In the genomic region with DNA sequence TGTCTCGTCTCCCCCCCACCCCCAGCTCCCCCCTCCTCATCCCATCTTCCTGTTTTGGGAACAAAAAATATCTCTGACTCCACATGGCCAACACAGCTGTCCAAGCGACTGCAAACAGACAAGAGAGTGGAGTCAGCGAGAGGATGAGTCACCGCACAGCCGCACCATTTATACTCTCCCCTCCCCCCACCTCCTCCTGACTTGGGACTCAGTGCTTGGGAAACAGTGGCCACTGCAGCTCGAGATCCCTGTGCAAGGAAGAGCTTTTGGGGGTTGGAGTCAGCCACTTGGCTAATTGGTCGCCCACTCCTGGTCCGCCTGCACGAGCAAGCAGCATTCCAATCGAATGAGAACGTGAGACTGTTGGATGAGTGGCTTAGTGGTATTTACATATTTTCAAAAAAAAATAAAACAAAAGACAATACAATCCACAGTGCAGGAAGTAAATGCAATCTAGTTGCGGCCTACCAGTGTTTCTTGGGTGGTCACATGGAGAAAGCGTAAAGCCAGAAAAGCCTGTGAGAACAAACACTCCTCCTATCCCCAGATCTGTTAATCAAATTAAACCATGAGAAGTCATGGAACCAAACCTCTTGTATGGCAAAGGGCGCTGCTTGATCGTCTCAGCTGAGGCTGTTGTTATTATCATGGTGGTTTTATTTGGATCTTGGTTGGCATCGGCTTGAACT, we compare ENCODE assay signal across 8 mouse cellular contexts.
DNase-seq lines count a peak whose midpoint lies in the region; ATAC-seq lines count a peak whose summit lies in the region.

No protein-coding gene starts in this region.

- no peak; the same call in 1 of the 2 replicates for ATAC-seq in heart, embryonic 14.5 days (ENCODE audit: insufficient number of reproducible peaks, insufficient read depth, low FRiP score, low read depth)
- no peak for ATAC-seq in granulocyte monocyte progenitor cell, adult 5-6 weeks (replicated peaks; ENCODE audit: poor library complexity, severe bottlenecking)
- ATAC-seq in monocyte, adult 5-6 weeks (replicated peaks; ENCODE audit: insufficient number of reproducible peaks, low FRiP score, low TSS enrichment, poor library complexity, severe bottlenecking) = no peak

- no peaks in the 10 kb centered on the region for H3K9me3 ChIP-seq in heart, embryonic 14.5 days (ENCODE audit: control insufficient read depth, low read length)

- H3K4me2 ChIP-seq in heart, embryonic 14.5 days (ENCODE audit: low read length) = 0 out of 2 replicates have a peak overlapping the region, but pooled peaks have one; percentile 15

- H3K36me3 ChIP-seq in heart, embryonic 14.5 days (ENCODE audit: control insufficient read depth, insufficient read depth, low read length) = no peaks in the 10 kb centered on the region

- WGBS in heart, embryonic 14.5 days = 42% methylated on average over 16 of the region's 16 CpGs

- peak; percentile 7 for DNase-seq in cerebellum, adult 11-12 months
- DNase-seq in cerebellum, adult 18-20 months = no peak
- DNase-seq in urinary bladder, postnatal 25 days (ENCODE audit: low spot score) = peak; percentile 18
- DNase-seq in urinary bladder, adult 2 months (ENCODE audit: low spot score) = no peak
- peak; percentile 77 for DNase-seq in lung, postnatal 10 days

- H3K4me3 ChIP-seq in heart, embryonic 14.5 days (ENCODE audit: control insufficient read depth in 1 of 2, insufficient read depth in 1 of 2, low read depth in 1 of 2, low read length in 2 of 2) = no peak overlapping the region

- H3K27ac ChIP-seq in heart, embryonic 14.5 days (replicated peaks in 1 of 2; ENCODE audit: control insufficient read depth in 1 of 2, insufficient read depth in 1 of 2, low read depth in 2 of 2, low read length in 2 of 2) = no peak overlapping the region

- H3K27me3 ChIP-seq in heart, embryonic 14.5 days (ENCODE audit: control insufficient read depth, insufficient read depth, low read length) = no peaks in the 10 kb centered on the region

- no peak overlapping the region for H3K9ac ChIP-seq in heart, embryonic 14.5 days (ENCODE audit: low read length)

- H3K4me1 ChIP-seq in heart, embryonic 14.5 days (ENCODE audit: control insufficient read depth in 2 of 2, insufficient read depth in 2 of 2, low read length in 2 of 2) = peaks cover 4 to 7% of the 10 kb centered on the region in 2 experiments; a peak in 3 of 4 replicates

Comparison
In these comparisons a context has a peak if more than half of its experiments do, and no peak if none do; other contexts are left out.
1. DNase-seq: peak in cerebellum, adult 11-12 months (single experiment), urinary bladder, postnatal 25 days (single experiment) and lung, postnatal 10 days (single experiment); none in cerebellum, adult 18-20 months (0 of 2) and urinary bladder, adult 2 months (single experiment).